ENCODE assay signal across 22 mouse cellular contexts in the genomic region with DNA sequence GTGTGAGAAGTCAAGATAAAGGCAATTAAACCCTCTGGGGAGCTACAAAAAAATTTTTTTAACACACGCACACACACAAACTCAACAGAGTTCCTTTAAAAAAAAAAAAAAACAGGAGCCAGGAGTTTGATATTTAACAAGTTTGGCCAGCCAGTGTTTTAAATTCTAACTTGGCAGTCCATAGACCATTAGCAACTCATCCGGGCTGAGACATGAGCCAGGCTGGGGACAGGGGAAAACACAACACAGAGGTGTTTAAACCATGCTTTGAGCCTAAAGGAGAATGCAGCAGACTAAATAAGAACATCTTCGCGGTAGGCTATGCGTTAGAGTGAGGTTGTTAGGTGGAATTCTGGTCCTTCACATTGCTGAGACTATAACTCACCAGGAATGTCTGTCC. TPM values are rescaled to one million over a fixed set of nuclear protein-coding genes. Genes with fewer than 3 reads are reported as not detected.
DNase-seq lines count a peak whose midpoint lies in the region; ATAC-seq and TF ChIP-seq lines count a peak whose summit lies in the region.
"Had no signal": no experiment of that assay in that cellular context is flagged by ENCODE, and none has a peak within 500 bp of the region (broad histone marks: within the 10 kb centered on the region; RNA-seq: fewer than 3 reads in every experiment).

No protein-coding gene starts in this region.

- ATAC-seq in lung, postnatal 0 days, result no peak
- ATAC-seq: forebrain, embryonic 13.5 days; hindbrain, embryonic 16.5 days; intestine, embryonic 16.5 days; midbrain, embryonic 15.5 days had no signal

- H3K9ac ChIP-seq in lung, postnatal 0 days (replicated peaks; ENCODE audit: low read depth), result no peak overlapping the region
- H3K9ac ChIP-seq: forebrain, embryonic 13.5 days; limb, embryonic 12.5 days; liver, embryonic 13.5 days; midbrain, embryonic 15.5 days; neural tube, embryonic 12.5 days had no signal

- 0 out of 2 replicates have a peak overlapping the region, but pooled peaks have one; percentile 24 for H3K27ac ChIP-seq in gastrocnemius, adult 2 months
- H3K27ac ChIP-seq in lung, postnatal 0 days (ENCODE audit: low read length), result peak overlapping the region; percentile 51
- no peak overlapping the region for H3K27ac ChIP-seq in left cerebral cortex, adult 2 months
- H3K27ac ChIP-seq: forebrain, embryonic 13.5 days; heart, embryonic 10.5 days; hindbrain, embryonic 10.5 days; layer of hippocampus, adult 2 months; limb, embryonic 12.5 days; liver, embryonic 13.5 days; midbrain, embryonic 15.5 days; neural tube, embryonic 12.5 days had no signal

- no peak for TF ChIP-seq CTCF in gastrocnemius, adult 2 months (IDR thresholded peaks at IDR 0.05)
- no peak for TF ChIP-seq CTCF in lung, postnatal 0 days (IDR thresholded peaks at IDR 0.05)
- no peak for TF ChIP-seq CTCF in left cerebral cortex, adult 2 months (IDR thresholded peaks at IDR 0.05)

- no peak overlapping the region for H3K4me2 ChIP-seq in lung, postnatal 0 days (replicated peaks; ENCODE audit: low read depth, low read length)
- H3K4me2 ChIP-seq: forebrain, embryonic 13.5 days; limb, embryonic 12.5 days; liver, embryonic 13.5 days; midbrain, embryonic 15.5 days; neural tube, embryonic 12.5 days had no signal

- H3K4me3 ChIP-seq in gastrocnemius, adult 2 months, result no peak overlapping the region
- no peak overlapping the region for H3K4me3 ChIP-seq in lung, postnatal 0 days (ENCODE audit: low read depth, low read length)
- no peak overlapping the region for H3K4me3 ChIP-seq in left cerebral cortex, adult 2 months
- H3K4me3 ChIP-seq: forebrain, embryonic 13.5 days; heart, embryonic 10.5 days; hindbrain, embryonic 10.5 days; layer of hippocampus, adult 2 months; limb, embryonic 12.5 days; liver, embryonic 13.5 days; megakaryocyte, embryonic 14.5 days; midbrain, embryonic 15.5 days; neural tube, embryonic 12.5 days had no signal

- no peaks in the 10 kb centered on the region for H3K4me1 ChIP-seq in lung, postnatal 0 days (ENCODE audit: insufficient read depth, low read depth, low read length)
- H3K4me1 ChIP-seq: limb, embryonic 12.5 days; midbrain, embryonic 15.5 days; neural tube, embryonic 12.5 days had no signal

- WGBS in lung, postnatal 0 days, result 59% methylated on average over 5 of the region's 5 CpGs

- no peaks in the 10 kb centered on the region for H3K9me3 ChIP-seq in lung, postnatal 0 days (ENCODE audit: low read length)
- H3K9me3 ChIP-seq: forebrain, embryonic 13.5 days; heart, embryonic 10.5 days; hindbrain, embryonic 10.5 days; limb, embryonic 12.5 days; liver, embryonic 13.5 days; megakaryocyte, embryonic 14.5 days; midbrain, embryonic 15.5 days; neural tube, embryonic 12.5 days had no signal

- no peaks in the 10 kb centered on the region for H3K27me3 ChIP-seq in lung, postnatal 0 days (replicated peaks; ENCODE audit: insufficient read depth, low read length)
- H3K27me3 ChIP-seq: forebrain, embryonic 13.5 days; limb, embryonic 12.5 days; liver, embryonic 13.5 days; midbrain, embryonic 15.5 days; neural tube, embryonic 12.5 days had no signal

- peak; percentile 21; the same call in 1 of the 2 replicates for TF ChIP-seq EP300 in lung, postnatal 0 days (IDR thresholded peaks at IDR 0.05)

- intact Hi-C loops in gastrocnemius, adult 2 months (cut with DNase I), result no loop called here
- intact Hi-C loops in left cerebral cortex, adult 2 months (cut with DNase I), result no loop called here

- no peak for DNase-seq in gastrocnemius, adult 2 months
- DNase-seq in gastrocnemius, postnatal 4 days (ENCODE audit: low spot score in 2 of 2), result no peak
- DNase-seq in kidney, adult 8-10 months, result peak; percentile 46 to 50
- no peak for DNase-seq in kidney, postnatal 10 days
- no peak for DNase-seq in lung, postnatal 0 days (ENCODE audit: low spot score)
- DNase-seq in lung, adult 18-20 months, result no peak
- no peak for DNase-seq in left cerebral cortex, adult 2 months (ENCODE audit: extremely low spot score in 1 of 2, low spot score in 2 of 2)
- DNase-seq in layer of hippocampus, postnatal 10 days (ENCODE audit: low spot score in 2 of 2), result no peak
- DNase-seq: adrenal gland, postnatal 25 days; layer of hippocampus, postnatal 36 days; liver, embryonic 13.5 days; lung, postnatal 36 days had no signal

- no peaks in the 10 kb centered on the region for H3K36me3 ChIP-seq in lung, postnatal 0 days (ENCODE audit: insufficient read depth, low read length)
- H3K36me3 ChIP-seq: heart, embryonic 10.5 days; hindbrain, embryonic 10.5 days; limb, embryonic 12.5 days; liver, embryonic 13.5 days; midbrain, embryonic 15.5 days; neural tube, embryonic 12.5 days had no signal

RNA-seq across cellular contexts. Expression of gene Slc9a6, which starts 58.5 kb away (rescaled TPM):
- 10 to 100 TPM; 24.9 to 31.3 TPM for total RNA-seq in gastrocnemius, adult 2 months (2021)
- total RNA-seq in gastrocnemius, postnatal 4 days (2021), result 10 to 100 TPM; 17.5 to 18.8 TPM
- 15.1 and 16.1 TPM in 2 replicates for polyA plus RNA-seq in lung, postnatal 0 days (2015; fragmentation: Nextera tagmentation; extraction: Ambion mirVana)
- 100 to 1,000 TPM; 103 to 117 TPM for total RNA-seq in left cerebral cortex, adult 2 months (2021)
- 10 to 100 TPM; 99.6 to 99.7 TPM for total RNA-seq in layer of hippocampus, postnatal 10 days (2021)

Comparison
In these comparisons a context has a peak if more than half of its experiments do, and no peak if none do; other contexts are left out.
1. DNase-seq: peak in kidney, adult 8-10 months (2 of 2); none in gastrocnemius, adult 2 months (single experiment), gastrocnemius, postnatal 4 days (0 of 2), kidney, postnatal 10 days (single experiment), lung, postnatal 0 days (single experiment), lung, adult 18-20 months (0 of 2), left cerebral cortex, adult 2 months (0 of 2) and layer of hippocampus, postnatal 10 days (0 of 2).